Mouse (Mus musculus) adrenal gland, adult 18-20 months (tissue): ENCODE measurements around the gene Clca3b. TPM values are rescaled to one million over a fixed set of nuclear protein-coding genes. Genes with fewer than 3 reads are reported as not detected.
A peak's percentile ranks its signal among the peaks of the same experiment; 100 is the strongest.
"Not testable (repeated sequence)": the region's sequence is repeated elsewhere in the genome, so short reads cannot be mapped to it uniquely, and the experiment has no call there.

Experiments used
- DNase-seq, 2 experiments: peaks; one replicate each; pipeline ENCODE4 v3.0.0; 2021 to 2022; ENCODE audit warnings: low spot score in 2 of 2
- long read RNA-seq, 2 experiments: library from polyadenylated mRNA; stranded (forward); transcript quantifications; one replicate each; pipeline ENCODE4 v2.0.0; 2021
- total RNA-seq, 2 experiments: library from RNA; stranded (reverse); gene quantifications; 1 replicate in 1 of 2; 2 replicates in 1 of 2; pipeline ENCODE4 v1.2.3; 2021

Gene Clca3b
- total RNA-seq: not detected
- long read RNA-seq, experiment 1: 0 reads
- long read RNA-seq, experiment 2: 0 reads

GRCm38 (mm10) chr3:144849014-144849556, at the start of gene Clca3b:
Gene Clca3b (minus strand): TSS chr3:144849357.
- DNase-seq: not testable (repeated sequence)

DNA sequence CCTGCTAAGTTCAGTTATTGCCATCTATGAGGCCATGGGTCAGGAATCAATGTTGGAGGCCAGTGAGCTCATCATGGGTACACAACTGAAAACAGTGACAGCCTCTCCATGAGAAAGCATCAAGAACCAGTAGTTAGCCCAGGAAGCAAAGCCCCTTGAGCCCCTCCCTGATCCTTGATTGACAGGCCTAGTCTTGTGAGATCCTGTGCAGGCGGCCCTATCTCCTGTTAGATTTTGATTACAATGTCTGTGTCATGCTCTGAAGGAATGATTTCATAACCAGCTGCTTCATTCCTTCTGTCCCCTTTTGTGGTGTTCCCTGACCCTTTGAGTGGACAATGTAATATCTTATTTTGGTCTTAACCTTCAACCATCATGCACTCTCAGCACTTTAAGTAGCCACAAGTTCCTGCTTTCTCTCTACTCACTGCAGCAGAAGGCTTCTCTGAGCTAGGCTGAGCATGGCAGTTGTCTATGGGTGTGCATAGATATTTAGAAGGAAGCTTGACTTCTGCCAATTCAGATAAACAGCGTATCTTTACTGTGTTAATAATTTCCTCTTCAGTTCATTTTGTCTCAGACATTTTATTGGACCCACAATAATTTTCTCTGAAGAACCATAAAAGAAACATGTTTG, 48.0 kb upstream of the Clca3b start:
- DNase-seq: no peak

DNA sequence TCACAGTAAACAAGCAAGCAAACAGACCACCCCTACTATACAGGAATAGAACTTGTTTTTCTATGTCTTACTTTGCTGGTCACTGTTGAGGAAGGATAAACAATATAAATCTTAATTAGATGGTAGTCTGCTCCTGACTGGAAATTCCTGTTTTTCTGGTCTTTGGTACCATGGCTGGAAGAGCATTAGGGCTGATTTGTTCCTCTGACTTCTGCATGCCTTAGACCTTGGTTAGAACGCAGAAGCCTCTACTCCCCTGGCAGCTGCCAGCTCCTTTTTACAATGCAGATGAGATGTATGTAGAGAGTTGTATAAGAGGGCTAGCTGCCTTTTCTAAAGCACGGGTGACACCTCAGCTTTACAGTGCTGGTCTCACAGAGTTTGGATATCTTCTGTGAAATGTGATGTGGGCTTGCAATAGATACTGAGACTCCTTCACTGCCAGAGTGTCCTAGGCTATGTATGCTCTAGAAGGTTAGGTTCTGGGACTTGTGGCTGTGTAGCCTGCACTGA, 41.1 kb upstream of the Clca3b start:
- no peak for DNase-seq

DNA sequence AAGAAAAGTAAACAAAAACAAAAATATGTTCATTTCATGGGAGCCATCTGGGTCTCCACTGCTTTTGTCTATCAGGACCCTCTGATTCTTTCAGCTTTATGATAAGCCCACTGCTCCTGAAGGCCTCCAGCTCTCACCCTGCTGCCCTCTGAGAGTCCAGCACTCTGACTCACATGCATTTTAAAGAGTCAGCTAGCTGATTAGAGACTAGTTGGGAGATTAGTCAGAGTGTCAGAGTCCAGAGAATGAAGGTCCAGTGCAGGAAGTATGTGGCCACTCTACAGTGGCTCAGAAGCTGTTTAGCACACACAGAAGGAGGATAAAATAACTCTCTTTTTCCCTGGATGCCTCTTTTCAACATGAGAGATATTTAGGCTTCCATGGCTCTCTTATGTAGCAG, 37.8 kb upstream of the Clca3b start:
- no peak for DNase-seq

GRCm38 (mm10) chr3:144872012-144872411, 22.9 kb upstream of the Clca3b start:
- DNase-seq: not testable (repeated sequence)

DNA sequence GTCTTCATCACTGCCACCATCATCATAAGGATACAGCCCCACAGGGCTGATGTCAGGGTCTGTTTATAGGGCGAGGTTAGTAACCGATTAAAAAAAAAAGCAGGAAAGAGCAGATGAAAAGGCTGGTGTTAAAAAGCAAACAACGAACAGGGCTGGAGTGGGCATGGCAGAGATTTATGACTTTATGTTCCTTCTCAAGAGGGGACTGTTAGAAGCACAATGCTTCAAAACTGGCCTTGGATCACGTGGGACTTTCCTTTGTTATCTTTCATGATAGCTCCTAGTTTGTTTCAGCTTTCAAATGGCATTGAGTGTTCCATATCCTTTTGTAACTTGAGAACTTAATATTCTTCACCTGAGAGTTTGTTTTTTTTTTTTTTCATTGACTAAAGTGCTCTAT, 427 bp upstream of the Clca3b start:
- DNase-seq: no peak

DNA sequence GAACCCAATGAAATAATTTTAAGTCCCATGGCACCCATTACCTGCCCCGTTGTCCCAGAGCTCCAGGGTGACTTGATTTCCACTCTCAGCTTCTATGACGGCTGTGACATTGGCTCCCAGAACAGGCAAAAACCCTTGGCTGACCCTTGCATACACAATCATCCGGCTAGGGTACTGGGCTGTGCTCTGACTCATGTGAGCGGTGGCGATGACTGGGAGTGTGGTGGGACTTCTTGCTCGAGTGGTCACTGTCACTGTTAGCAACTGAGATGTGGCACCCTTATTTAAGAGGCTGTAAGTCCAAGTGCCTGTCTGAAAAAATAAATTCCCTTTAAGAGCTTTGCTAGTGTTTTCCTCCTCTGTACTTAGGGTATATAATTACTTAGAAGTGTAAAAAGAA, 21.9 kb downstream of the Clca3b start:
- no peak for DNase-seq

- peak; percentile 72 to 74 for DNase-seq
These were observed 24.0 kb downstream of the Clca3b start for GRCm38 (mm10) chr3:144825151-144825550.

GRCm38 (mm10) chr3:144823331-144823730, 25.8 kb downstream of the Clca3b start:
- DNase-seq: no peak

- no peak for DNase-seq
These were observed 28.5 kb downstream of the Clca3b start for GRCm38 (mm10) chr3:144820632-144821031.

GRCm38 (mm10) chr3:144819219-144819618, 29.9 kb downstream of the Clca3b start, which contains the start of gene Clca3a2:
Gene Clca3a2 (minus strand): TSS chr3:144819494.
- DNase-seq: not testable (repeated sequence)

DNA sequence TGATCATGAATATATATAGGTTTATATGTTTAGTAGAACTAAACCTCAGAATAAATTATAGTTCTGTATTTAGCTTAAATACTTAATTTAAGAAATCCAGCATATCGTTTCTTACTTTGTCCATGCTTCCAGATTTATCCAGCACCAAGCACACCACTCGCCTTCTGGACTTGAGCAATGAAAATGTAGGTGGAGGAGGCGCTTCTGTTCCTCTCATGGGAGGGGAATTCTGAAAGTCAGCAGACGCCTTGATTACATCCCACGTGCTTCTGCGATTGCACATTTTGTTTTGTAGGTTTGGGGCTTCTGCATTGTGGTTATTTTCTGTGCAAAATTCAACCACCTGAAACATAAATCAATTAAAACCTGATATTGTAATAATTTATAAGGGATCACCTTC, 35.8 kb downstream of the Clca3b start:
- not testable (repeated sequence) for DNase-seq

DNA sequence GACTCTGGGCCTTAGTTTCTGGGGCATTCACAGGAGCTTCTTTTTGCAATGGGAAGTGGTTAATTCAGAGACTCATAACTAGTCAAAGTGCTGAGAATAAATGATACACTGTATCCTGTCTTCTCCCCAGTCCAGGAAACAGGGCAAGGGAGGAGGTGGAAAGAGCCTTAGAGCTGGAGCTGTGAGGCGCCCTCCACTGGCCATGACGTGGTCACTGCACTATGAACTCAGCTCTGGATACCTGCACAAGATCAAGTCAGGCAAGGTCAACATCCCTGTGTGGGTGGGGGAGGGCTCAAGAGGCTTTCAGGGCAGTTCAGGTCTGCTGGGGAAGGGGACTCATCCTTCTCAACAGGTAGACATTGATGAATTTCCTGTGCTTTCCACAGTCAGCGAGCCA, 37.3 kb downstream of the Clca3b start:
- no peak for DNase-seq

DNA sequence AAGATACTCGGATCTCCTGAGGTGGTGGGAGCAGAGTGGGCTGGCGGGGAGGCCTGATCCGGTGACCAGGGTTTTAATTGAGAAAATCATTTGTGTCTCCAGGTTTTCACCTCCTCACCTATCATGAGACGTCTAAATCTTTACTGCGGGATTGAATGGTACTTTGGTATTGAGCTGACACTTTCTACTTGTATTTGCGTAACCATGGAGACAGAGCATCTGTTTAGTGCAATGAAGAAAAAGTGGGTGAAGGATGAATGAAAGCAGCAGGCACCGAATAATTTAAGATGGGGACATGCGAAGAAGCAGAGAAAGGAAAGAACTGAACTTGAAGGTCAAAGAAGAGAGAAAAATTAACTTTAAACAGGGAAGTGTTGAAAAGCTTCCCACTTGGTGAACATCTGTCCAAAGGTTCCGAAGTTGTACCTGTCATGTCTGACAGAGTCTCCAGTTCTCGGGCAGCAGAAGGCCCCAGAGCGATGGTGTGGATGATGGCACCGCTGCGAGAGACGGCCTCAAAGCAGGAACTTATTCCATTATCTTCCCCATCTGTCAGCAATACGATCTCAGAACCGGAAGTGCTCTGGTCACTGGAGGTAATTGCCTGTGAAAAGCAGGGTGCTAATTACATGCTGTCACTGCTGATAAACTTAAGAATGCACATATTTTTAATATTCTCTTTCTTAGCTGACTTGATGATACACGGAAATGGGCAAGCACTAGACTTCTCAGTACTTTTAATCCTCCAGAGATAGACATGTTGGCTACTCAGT, 40.8 kb downstream of the Clca3b start:
- DNase-seq: not testable (repeated sequence)

- DNase-seq: not testable (repeated sequence)
These were observed 42.5 kb downstream of the Clca3b start for GRCm38 (mm10) chr3:144806626-144807025.

DNA sequence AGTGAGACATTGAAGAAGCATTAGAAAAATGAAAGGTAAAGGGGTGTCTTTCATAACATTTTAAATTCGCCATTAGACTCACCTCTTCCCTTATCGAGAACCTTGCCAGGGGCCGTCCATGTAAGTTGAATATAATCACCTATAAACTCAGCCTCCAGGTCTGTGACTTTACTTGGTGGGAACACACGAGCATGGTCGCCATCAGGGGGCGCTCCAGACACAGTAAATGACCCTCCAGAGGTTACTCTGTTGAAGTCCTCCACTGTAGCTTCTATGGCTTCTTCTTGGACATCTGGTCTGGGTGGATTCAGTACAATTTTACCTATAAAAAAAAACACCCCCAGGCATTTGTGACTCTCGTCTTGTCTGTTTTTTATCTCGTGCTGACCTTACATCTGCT, 47.3 kb downstream of the Clca3b start:
- no peak for DNase-seq

DNA sequence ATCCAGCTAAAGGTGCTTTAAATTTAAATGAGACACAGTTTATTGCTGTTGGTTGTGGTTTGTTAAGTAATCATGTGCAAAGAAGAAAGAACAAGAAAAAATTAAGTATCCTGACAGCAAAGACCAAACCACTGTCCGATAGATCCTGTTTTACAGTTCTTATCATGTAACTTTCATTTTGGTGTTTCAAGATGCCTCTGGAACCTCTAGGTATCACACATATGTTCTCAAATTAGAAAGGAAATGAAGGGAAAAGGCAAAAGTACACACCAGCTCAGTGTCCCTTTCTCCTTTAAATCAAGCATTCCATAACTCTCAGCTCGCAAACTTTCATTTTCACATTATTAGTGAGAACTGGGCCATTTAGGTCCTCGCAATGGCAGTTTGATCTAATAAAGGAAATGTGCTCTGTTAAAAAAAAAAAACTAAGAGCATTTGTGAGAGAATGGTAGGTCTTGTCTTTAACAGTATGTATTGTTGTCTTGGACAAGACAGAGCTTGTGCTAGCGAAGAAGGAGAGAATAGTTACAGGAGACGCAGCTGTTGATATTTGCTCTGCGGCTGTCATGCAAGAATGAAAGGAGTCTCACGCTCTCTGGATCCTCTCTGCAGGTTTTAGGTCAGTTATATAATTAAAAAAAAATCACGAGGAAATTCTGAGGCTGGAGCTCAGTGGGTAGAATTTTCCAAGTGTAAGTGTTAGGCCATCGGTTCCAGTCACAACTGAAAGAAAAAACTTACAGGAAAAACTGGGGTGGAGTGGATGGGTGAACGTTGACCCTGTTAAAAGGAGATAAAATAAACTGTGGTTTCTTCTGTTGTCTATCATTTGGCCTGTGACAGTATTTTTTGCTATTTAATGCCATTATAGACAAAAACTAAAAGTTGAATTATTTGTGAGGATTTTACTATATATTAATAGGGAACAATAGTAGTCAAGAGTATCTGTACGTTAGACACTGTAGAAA, 63.7 kb downstream of the Clca3b start:
- no peak for DNase-seq
